Mouse (Mus musculus) adrenal gland, adult 8-10 months (tissue): ENCODE measurements around the gene Hsd17b6. TPM values are rescaled to one million over a fixed set of nuclear protein-coding genes. Genes with fewer than 3 reads are reported as not detected.
"Not testable (repeated sequence)": the region's sequence is repeated elsewhere in the genome, so short reads cannot be mapped to it uniquely, and the experiment has no call there.

Source experiments
- DNase-seq: peaks from one replicate; pipeline ENCODE4 v3.0.0; 2022
- total RNA-seq, 4 experiments: library from RNA; stranded (reverse); gene quantifications; 2 replicates each; pipeline ENCODE4 v1.2.4; 2022

Hsd17b6 gene
- under 1 TPM in 1 of 4 experiments, not detected in 3; 0.51 TPM for total RNA-seq

- no peak for DNase-seq
Measured at GRCm38 (mm10) chr10:128007446-128007845, at the start of gene Hsd17b6. Hsd17b6 (minus strand) TSS chr10:128007611.

GRCm38 (mm10) chr10:128053001-128053400 lies 45.6 kb upstream of the Hsd17b6 start:
- no peak for DNase-seq

- not testable (repeated sequence) for DNase-seq
Measured at GRCm38 (mm10) chr10:128052136-128052535, 44.7 kb upstream of the Hsd17b6 start.

- DNase-seq = no peak
Measured at GRCm38 (mm10) chr10:128051589-128051988, 44.2 kb upstream of the Hsd17b6 start.

GRCm38 (mm10) chr10:128050355-128050754 lies 42.9 kb upstream of the Hsd17b6 start:
- DNase-seq = no peak

- no peak for DNase-seq
Measured at GRCm38 (mm10) chr10:128049741-128050140, 42.3 kb upstream of the Hsd17b6 start.

- no peak for DNase-seq
Measured at GRCm38 (mm10) chr10:128048157-128048556, 40.7 kb upstream of the Hsd17b6 start.

GRCm38 (mm10) chr10:128043041-128043835 lies 35.8 kb upstream of the Hsd17b6 start:
- DNase-seq = no peak

GRCm38 (mm10) chr10:128042466-128042865 lies 35.1 kb upstream of the Hsd17b6 start:
- DNase-seq = no peak

- no peak for DNase-seq
Measured at GRCm38 (mm10) chr10:128041636-128042035, 34.2 kb upstream of the Hsd17b6 start.

GRCm38 (mm10) chr10:128040293-128040692 lies 32.9 kb upstream of the Hsd17b6 start:
- DNase-seq = no peak

GRCm38 (mm10) chr10:128039858-128040257 lies 32.4 kb upstream of the Hsd17b6 start:
- DNase-seq = no peak

GRCm38 (mm10) chr10:128039167-128039566 lies 31.8 kb upstream of the Hsd17b6 start:
- no peak for DNase-seq

GRCm38 (mm10) chr10:128037921-128038320 lies 30.5 kb upstream of the Hsd17b6 start:
- DNase-seq = no peak

GRCm38 (mm10) chr10:128036746-128037425 lies 29.5 kb upstream of the Hsd17b6 start:
- peak; percentile 68 for DNase-seq

GRCm38 (mm10) chr10:128030860-128031259 lies 23.4 kb upstream of the Hsd17b6 start:
- DNase-seq = no peak

- no peak for DNase-seq
Measured at GRCm38 (mm10) chr10:128029931-128030330, 22.5 kb upstream of the Hsd17b6 start.

- DNase-seq = no peak
Measured at GRCm38 (mm10) chr10:128023496-128023895, 16.1 kb upstream of the Hsd17b6 start.

- DNase-seq = no peak
Measured at GRCm38 (mm10) chr10:128022196-128022595, 14.8 kb upstream of the Hsd17b6 start.

- DNase-seq = peak; percentile 57
Measured at GRCm38 (mm10) chr10:128015068-128015934, 7.9 kb upstream of the Hsd17b6 start, which contains the start of gene Prim1. Prim1 (plus strand) TSS chr10:128015168.

GRCm38 (mm10) chr10:128009735-128010134 lies 2.3 kb upstream of the Hsd17b6 start:
- no peak for DNase-seq

GRCm38 (mm10) chr10:128008207-128008889 lies 937 bp upstream of the Hsd17b6 start:
- peak; percentile 36 for DNase-seq
